Mouse (Mus musculus) ES-E14 (cell line): ENCODE results near the gene Gm609. TPM values are rescaled to one million over a fixed set of nuclear protein-coding genes. Genes with fewer than 3 reads are reported as not detected.

Experiments
- DNase-seq: peaks from one replicate; pipeline ENCODE4 v3.0.0-alpha.2; 2013; ENCODE audit warnings: low read depth, low spot score
- H3K27ac ChIP-seq: 2 replicates; pipeline ENCODE4 v1.5.1; 2012; ENCODE audit warnings: low read depth, mild to moderate bottlenecking, low read length, moderate library complexity, mixed read lengths; ENCODE audit not compliant: poor library complexity, insufficient read depth, severe bottlenecking
- H3K36me3 ChIP-seq: 2 replicates; pipeline ENCODE4 v1.6.1; 2012; ENCODE audit warnings: mild to moderate bottlenecking, low read length, moderate library complexity, mixed read lengths; ENCODE audit not compliant: control insufficient read depth, poor library complexity, insufficient read depth, severe bottlenecking
- H3K4me1 ChIP-seq, 2 experiments: fragments of 150-350 bp in 1 of 2; sonication (generic) in 1 of 2; 2 replicates each; pipeline ENCODE4 v1.6.1; 2012; ENCODE audit warnings: low read length in 2 of 2, mild to moderate bottlenecking in 1 of 2, mixed read lengths in 1 of 2; ENCODE audit not compliant: control insufficient read depth in 2 of 2, insufficient read depth in 2 of 2, poor library complexity in 1 of 2
- H3K4me3 ChIP-seq, 2 experiments: fragments of 150-350 bp in 1 of 2; sonication (generic) in 1 of 2; 2 replicates each; pipeline ENCODE4 v1.5.1; 2012; ENCODE audit warnings: low read length in 2 of 2, low read depth in 1 of 2, mild to moderate bottlenecking in 1 of 2, mixed read lengths in 1 of 2; ENCODE audit not compliant: insufficient read depth in 1 of 2, poor library complexity in 1 of 2, severe bottlenecking in 1 of 2
- H3K9ac ChIP-seq: 2 replicates; pipeline ENCODE4 v1.6.1; 2012; ENCODE audit warnings: low read depth, mild to moderate bottlenecking, low read length, mixed read lengths; ENCODE audit not compliant: poor library complexity, insufficient read depth, severe bottlenecking
- H3K9me3 ChIP-seq: fragments of 150-350 bp; sonication (generic); 2 replicates; pipeline ENCODE4 v1.6.1; 2012; ENCODE audit warnings: low read depth, mild to moderate bottlenecking, low read length; ENCODE audit not compliant: control insufficient read depth, insufficient read depth
- CHD2 ChIP-seq: IDR thresholded peaks from 2 replicates; pipeline ENCODE4 v1.6.1; 2014; ENCODE audit warnings: mild to moderate bottlenecking, low read depth, low read length, inconsistent platforms
- HCFC1 ChIP-seq: IDR thresholded peaks from 2 replicates; pipeline ENCODE4 v1.6.1; 2012; ENCODE audit warnings: low read length, inconsistent platforms, borderline replicate concordance; ENCODE audit not compliant: insufficient read depth
- MAFK ChIP-seq: IDR thresholded peaks from 2 replicates; pipeline ENCODE4 v1.6.1; 2014; ENCODE audit warnings: mild to moderate bottlenecking, low read depth, low read length, inconsistent platforms; ENCODE audit not compliant: insufficient read depth
- ZC3H11A ChIP-seq: IDR thresholded peaks from 2 replicates; pipeline ENCODE4 v1.6.1; 2012; ENCODE audit warnings: low read depth, mild to moderate bottlenecking, inconsistent platforms, low read length, borderline replicate concordance
- ZNF384 ChIP-seq: IDR thresholded peaks from 2 replicates; pipeline ENCODE4 v1.6.1; 2012; ENCODE audit warnings: low read depth, low read length, inconsistent platforms
- in situ Hi-C, 2 experiments: fragments of 600-800 bp; cut with MboI; formaldehyde crosslinking; loops; one replicate each; pipeline ENCODE4 v1.15.1; 2025; ENCODE audit warnings: low sequenced_read_pairs in 2 of 2, inconsistent platforms in 1 of 2; ENCODE audit not compliant: unreplicated experiment in 2 of 2
- total RNA-seq: library from RNA; depleted of rRNA; stranded (reverse); fragments of 300-350 nt; gene quantifications from 2 replicates; pipeline ENCODE4 v1.2.3, GENCODE M21; 2012

Gm609 gene
- total RNA-seq, 1 experiment = not detected

DNA sequence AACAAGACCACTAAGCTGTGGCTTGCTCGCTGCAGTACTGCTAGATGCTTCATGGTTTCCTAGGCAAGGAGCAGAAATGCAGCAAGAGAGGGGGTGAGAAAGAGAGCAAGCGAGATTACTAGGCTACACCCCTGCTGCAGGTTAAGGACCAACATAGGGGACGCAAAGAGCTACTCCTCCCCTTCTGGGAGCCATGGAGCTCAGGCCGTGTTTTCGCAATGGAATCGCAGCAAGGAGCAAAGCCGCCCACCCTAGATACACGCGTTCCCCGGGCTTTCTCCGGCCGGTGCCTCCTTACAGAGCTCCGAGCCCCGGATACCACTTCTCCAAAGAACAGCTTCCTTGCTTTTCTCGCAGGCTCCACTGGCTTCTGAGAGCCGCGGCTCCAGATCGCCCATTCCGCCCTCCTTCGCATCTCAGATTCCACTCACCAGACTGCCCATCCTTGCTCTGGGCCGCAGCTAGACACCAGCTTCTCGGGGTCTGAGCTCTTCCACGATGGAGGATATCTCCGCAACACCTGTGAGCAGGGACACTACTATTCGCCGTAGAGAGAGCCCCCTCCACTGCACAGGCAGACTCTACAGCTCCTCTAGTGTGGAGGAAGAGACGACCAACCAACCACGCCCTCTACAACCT lies 84.2 kb downstream of the Gm609 start, which contains the start of gene Cd200:
Gene Cd200 (minus strand): TSS at position 629 of the 639 bp plus-strand sequence.
- no peak within 1 kb of the TSS for H3K27ac ChIP-seq
- DNase-seq = peak; percentile 12
- TF ChIP-seq HCFC1 = no peak
- TF ChIP-seq CHD2 = no peak
- TF ChIP-seq ZC3H11A = no peak
- TF ChIP-seq MAFK = no peak
- TF ChIP-seq ZNF384 = no peak
- H3K4me3 ChIP-seq = peak within 1 kb of the TSS; percentile 61 to 66
- H3K9me3 ChIP-seq = no peaks in the 10 kb centered on the region
- no peaks in the 10 kb centered on the region for H3K4me1 ChIP-seq
- H3K9ac ChIP-seq = peak within 1 kb of the TSS; percentile 36
- in situ Hi-C loops = no loop called here
- no peaks in the 10 kb centered on the region for H3K36me3 ChIP-seq

DNA sequence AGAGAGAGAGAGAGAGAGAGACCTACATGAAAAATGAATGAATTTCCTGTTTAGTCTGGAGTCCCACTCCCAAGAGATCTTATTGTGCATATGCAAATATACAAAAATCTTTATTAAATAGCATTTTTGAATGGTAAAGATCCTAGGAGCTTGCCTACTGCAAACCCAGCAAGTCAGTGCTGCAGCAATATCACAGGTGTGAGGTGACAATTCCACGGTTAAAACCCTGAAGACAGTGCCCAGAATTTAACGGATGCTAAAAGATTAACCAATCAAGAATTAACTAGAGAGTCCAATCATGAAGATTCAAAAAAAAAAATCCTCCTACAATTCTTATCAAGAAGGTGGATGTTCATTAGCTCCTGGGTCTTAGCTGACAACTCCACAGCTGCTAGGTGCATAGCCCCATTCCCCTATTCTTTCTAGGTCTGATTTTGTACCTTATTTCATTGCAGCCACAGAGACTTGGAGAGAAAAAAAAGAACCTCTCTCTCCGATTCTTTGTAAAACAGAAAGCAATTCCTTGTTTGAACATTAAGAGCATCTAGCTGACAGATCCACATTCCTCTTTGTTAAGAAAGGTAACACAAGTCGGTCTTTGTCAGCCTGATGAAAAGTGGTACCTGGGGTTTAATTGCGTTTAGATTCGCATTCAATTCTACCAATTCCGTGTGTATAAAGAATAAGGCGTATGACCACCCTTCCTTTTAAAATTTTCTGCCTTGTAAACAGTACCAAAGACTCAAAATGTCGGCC lies 84.9 kb downstream of the Gm609 start:
- TF ChIP-seq CHD2 = no peak
- TF ChIP-seq HCFC1 = no peak
- TF ChIP-seq ZNF384 = no peak
- no peak for TF ChIP-seq ZC3H11A
- TF ChIP-seq MAFK = no peak
- Histone ChIP-seq H3K9me3 (no peaks in the 10 kb centered on the region), H3K36me3 (no peaks in the 10 kb centered on the region), H3K4me3 (peak overlapping the region; percentile 61 to 66; a peak in 2 of 4 replicates), H3K9ac (no peak overlapping the region), H3K4me1 (no peaks in the 10 kb centered on the region), H3K27ac (no peak overlapping the region)
- DNase-seq = peak; percentile 3
- in situ Hi-C loops = no loop called here

DNA sequence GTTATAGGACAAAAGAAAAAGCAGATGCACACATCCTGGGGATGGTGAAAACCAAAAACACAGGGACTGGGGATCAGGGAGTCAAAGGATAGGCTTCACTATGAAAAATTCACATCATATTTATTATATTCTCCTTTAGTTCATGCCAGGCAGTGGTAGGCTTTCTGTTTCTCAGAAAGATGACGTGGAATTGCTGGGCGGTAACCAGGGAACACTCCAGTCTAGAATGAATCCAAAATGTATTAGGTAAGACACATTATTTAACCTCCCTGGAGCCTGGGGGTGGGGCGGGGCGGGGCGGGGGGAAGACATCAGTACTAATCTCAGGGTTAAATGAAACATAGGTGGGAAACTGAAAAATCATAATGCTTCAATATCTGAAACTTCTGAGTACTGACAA lies 85.7 kb downstream of the Gm609 start:
- in situ Hi-C loops = no loop called here
- Histone ChIP-seq H3K36me3 (no peaks in the 10 kb centered on the region), H3K4me3 (no peak overlapping the region), H3K4me1 (no peaks in the 10 kb centered on the region), H3K9me3 (no peaks in the 10 kb centered on the region), H3K27ac (no peak overlapping the region), H3K9ac (no peak overlapping the region)
- no peak for TF ChIP-seq ZNF384
- TF ChIP-seq MAFK = no peak
- no peak for TF ChIP-seq HCFC1
- TF ChIP-seq ZC3H11A = no peak
- no peak for TF ChIP-seq CHD2
- DNase-seq = no peak

DNA sequence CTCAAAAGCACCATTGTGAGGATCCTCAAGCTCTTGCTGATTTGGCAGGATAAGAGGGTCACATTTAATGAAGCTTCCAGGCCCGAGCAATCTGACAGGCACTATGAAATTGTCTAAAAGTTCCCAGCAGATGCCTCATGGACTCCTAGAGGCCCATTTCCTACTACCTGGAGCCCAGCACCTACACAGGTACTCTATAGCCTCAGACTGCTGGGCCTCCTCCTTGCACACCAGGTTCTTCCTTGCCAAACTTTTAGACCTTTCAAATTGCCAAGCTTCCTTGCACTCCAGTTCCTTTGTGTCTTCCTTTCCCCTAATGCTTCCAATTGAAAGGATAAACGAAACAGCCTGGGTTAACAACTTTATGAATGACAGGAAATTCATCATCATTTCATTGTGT lies 89.8 kb downstream of the Gm609 start:
- Histone ChIP-seq H3K4me3 (no peak overlapping the region), H3K36me3 (no peaks in the 10 kb centered on the region), H3K9ac (no peak overlapping the region), H3K4me1 (no peaks in the 10 kb centered on the region), H3K27ac (no peak overlapping the region), H3K9me3 (no peaks in the 10 kb centered on the region)
- in situ Hi-C loops = no loop called here
- TF ChIP-seq ZNF384 (no peak), ZC3H11A (no peak), HCFC1 (no peak), CHD2 (no peak), MAFK (no peak)
- no peak for DNase-seq
